Mouse (Mus musculus) retina, postnatal 1 day (tissue): ENCODE data around the gene Socs5.

ENCODE experiments used
- DNase-seq: peaks from one replicate; pipeline ENCODE4 v3.0.0-alpha.2; 2012

Socs5 gene

GRCm38 (mm10) chr17:87170364-87170763 is 62.9 kb downstream of the Socs5 start:
- DNase-seq = no peak

DNA sequence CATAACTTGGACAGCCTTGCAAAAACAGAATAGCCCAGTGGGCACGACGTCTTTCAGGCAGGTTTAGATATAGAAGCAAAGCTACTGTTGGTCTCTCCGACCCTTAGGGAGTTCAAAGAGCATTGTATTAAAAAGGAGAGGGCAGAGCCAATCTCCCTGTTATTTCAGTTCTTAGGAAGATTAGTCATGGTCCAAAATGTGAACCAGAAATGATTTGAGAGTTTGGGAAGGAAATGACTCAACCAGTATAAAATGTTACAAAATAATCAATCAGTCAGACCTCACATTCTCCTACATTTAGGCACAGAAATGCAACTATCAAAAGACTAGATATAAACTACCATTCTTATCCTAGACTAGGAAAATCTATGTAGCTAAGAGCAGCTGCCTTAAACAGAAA is 64.6 kb downstream of the Socs5 start:
- no peak for DNase-seq

DNA sequence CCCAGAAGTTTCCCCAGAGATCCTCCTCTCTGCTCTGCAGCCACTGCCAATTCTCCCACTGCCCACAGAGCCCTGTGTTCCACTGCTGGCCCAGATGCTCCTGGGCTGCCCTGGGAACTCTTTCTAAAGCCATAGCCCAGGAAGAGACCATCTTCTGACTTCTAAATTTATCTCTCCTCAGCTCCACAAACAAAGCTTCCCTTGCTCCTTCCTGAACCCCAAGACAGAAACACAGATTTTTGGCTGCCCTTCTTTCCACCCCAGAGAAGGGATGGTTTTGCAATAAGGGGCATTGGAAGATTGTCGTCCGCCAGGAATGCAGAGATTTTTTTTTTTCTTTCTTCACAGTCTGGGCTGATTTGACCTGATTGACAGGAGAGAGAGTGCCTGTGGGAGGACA is 66.5 kb downstream of the Socs5 start:
- DNase-seq = no peak

DNA sequence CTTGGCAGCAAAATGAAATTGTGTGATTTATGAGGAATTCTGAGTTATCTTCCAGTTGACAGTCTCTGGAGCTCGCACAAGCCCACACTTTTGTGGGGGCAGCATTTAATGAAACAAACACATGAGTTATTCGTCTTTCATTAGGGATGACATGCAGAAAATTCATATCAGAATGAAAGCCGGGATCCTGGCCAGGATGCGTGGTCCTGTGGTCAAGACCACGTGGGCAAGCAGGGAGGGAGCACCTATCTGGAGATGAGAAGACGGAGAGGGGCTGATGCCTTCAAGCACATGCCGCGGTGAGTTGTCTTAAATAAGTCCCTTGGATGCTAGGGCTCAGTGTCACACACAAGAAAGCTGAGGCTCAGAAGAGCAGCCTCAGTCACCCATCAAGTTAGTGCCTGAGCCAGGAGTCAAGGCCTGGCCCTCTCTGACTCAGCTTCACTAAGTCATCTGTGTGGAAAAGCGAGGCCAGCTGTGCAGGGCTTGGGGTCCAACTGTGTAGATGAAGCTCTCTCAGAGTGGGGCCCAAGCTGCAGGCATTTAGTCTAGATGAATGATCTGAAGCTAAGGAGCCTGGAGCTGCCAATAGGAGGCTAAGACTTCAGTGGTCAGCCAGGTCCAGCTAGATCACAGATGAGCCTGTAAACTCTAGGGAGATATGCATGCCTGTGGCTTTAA is 67.3 kb downstream of the Socs5 start:
- no peak for DNase-seq

- no peak for DNase-seq
These were observed 68.9 kb downstream of the Socs5 start for GRCm38 (mm10) chr17:87176066-87177012.

DNA sequence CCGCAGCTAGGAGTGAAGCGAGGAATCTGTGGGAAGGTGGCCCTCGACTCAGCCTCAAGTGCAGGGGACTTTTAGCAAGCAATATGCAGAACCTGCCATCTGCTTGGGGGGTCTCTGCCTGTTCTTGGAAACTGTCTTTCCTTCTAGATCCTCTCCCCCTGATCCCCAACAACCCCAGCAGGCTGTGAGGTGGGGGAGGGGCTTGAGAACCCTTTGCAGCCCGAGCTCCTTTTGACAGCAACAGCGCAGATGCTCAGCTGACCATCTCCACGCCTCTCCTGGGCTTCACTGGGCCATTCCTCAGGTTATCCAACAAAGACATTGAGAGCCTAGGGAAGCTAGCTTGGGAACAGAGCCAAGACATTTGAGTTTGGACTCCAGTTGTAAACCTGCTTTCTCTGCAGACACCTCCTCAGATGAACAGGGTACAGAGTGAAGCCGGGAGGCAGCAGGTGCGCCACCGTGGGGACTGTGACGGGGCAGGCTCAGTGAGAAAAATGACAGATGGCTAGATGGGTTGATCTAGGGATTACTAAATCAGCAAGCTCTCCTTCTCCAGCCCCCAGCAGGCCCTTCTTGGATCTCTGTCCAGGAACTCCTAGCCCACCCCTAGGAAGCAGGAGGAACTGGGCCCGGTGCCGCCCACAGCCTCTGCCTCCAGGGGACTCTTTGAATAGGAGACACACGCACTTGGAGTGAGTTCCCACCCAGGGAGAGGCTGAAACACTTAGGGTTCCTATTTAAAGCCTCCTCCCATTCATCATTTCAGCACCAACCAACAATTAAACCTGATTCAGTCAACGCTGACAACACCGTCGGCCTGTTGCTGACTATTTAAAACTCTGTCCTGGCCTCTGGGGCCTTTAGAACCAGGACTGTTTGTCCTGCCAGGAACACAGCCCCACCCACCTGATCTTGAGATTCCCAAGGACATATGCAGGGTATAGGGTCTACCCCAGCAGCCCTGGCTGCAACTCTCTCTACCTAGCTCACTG is 71.4 kb downstream of the Socs5 start:
- peak; percentile 67 for DNase-seq

DNA sequence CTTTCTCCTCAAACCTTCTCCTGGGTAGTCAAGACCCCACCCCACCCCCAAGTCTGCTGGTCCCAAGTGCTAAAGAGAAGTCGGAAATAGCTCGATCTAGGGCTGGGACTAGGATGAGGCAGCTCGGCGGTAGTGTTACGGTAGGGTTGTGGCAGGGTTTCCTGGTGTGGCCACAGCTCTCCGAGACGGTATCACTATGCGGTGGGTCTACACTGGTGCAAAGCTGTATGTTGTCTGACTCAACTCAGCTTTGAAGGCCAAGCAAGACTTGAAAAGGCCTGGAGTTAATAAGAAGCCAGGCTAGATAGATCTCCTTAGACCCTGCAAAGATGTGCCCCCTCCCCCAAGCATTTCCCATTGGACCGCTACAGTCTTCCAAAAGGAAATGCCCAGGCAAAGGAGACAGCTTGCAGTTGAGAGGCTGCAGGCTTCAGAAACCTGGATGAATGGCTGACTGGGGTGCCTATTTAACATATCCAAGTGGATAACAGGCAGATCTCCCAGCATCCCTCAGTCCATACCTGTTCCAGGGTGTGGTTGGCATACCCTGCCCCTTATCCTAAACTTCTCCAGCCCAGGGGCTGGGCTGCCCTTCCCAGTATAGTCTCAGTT is 72.6 kb downstream of the Socs5 start:
- DNase-seq = no peak

- no peak for DNase-seq
These were observed 74.3 kb downstream of the Socs5 start for GRCm38 (mm10) chr17:87181683-87182346.

DNA sequence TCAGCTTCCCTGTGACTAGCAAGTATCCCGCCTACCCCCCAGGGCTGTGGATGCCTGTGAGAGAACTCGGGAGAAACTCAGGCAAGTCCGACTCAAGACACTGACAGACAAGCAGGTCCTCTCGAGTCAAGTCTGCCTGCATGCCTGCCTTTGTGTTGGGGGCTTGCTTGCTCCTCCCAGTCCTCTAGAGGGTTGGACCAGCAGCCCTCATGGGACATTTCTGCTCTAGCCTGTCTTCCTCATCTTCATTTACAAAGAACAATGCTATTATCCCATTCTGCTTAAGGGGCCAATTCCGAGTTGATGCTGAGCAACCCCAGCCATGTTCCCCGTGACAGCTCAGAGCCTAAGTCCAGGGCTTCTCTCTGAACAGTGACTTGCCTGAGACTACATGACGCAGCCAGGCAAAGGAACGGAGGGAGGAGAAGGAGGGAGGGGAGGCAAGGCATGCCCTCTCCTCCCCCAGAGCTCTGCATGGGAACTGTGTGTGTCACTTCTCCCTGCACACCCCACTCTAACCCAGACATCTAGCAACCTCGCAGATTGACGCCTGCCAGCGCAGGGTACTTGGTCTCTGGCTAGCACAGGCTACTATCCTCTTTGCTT is 78.1 kb downstream of the Socs5 start:
- DNase-seq = peak; percentile 49

DNA sequence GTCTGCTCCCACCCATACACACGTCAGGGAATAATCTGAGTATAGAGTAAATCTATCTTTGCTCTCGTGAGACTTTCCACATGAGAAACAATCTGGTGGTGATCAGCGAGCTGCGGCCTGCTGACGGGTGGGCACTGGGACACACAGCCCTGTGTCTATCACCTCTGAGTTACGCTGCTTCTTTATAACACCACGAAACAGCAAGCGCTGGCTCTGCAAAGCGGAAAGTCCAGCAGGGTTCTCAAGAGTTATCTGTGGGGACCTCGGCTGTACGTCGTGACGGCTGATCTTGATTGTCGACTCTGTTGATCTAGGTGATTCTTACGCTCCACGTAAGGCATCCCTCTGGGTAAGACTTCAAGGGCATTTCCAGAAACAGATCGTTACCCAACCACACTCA is 79.5 kb downstream of the Socs5 start:
- peak; percentile 17 for DNase-seq
